Mouse (Mus musculus) testis, postnatal 14 days (tissue): ENCODE measurements around the gene Srl.
"Not testable (repeated sequence)": the region's sequence is repeated elsewhere in the genome, so short reads cannot be mapped to it uniquely, and the experiment has no call there.

Experiments
- DNase-seq: peaks from one replicate; pipeline ENCODE4 v3.0.0; 2021; ENCODE audit warnings: low spot score

Srl gene

DNA sequence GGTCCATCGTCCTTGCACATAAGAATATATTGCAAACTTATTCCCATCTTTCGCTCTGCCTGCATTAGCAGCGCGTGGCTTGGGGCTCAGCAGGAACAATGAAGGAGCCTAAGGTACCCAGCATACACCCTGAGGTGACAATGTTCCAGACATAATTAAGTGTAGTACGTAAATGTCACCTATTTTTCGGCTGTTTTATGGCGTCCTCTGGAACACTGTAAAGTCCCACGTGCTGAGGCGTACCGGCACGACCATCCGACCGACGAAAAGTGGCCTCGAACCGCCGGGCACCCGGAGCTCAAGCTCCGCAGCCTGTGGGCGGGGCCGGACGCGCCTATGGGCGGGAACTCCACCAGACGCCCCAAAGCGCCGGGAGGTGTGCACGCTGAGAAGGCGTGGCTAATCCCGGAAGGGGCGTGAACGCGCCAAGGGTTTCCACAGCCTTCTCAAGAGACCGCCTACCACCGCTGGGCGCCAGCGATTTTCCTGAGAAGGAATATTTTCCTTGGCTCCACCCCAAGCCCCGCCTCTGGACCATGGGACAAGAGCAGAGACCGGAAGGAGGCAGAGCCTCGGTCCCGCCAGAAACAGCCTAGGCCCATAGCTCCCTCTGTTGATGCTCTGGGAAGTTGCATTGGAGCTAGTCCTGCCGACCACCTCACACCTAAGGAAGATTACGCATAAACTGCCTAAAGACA is at the start of gene Srl:
Srl (minus strand) TSS at position 316 of the 698 bp plus-strand sequence.
- peak; percentile 99 for DNase-seq

DNA sequence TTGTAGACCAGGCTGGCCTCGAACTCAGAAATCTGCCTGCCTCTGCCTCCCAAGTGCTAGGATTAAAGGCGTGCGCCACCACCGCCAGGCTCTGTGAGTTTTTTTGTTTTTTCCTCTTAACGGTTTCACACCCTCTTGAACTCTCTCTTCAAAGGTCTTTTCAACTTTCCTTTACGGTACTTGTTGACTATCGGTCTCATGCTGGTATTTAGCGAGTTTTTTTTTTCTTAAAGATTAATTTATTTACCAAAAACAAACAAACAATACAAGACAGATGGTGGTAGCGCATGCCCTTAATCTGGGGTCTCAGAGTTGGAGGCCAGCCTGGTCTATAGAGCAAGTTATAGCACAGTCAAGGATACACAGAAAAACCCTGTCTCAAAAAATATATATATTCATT is 48.6 kb upstream of the Srl start:
- no peak for DNase-seq

DNA sequence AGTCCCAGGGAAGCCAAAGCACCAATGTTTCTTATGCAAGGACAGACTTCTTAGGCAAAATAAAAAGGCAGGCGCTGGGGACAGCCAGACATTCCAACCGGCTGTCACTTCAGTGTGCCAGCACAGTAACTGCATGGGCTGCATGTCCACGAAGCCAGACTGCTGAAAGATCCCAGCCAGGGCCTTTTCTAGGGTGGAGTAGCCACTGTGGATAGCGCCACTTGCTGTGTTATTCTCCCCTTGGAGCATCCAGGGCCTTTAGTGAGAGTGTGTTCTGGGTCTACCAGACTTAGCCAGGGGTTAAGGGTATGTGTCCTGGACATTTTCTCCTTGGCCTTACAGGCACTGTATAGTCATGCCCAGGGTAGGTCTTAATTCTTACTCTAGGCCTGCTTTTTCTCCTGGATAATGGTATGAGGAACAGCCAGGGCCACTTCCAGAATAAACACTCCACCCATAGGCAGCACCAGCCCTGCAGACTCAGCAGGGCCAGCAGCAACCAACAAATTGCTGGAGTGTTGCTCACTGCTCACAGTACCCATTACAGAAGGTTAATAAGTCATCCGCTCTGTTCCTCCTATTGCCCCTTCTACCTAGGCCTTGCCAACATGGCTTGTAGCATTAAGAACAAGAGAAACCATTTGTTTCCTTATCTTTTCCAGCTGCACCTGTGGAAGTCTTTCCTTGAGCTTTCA is 46.0 kb upstream of the Srl start:
- DNase-seq = no peak

DNA sequence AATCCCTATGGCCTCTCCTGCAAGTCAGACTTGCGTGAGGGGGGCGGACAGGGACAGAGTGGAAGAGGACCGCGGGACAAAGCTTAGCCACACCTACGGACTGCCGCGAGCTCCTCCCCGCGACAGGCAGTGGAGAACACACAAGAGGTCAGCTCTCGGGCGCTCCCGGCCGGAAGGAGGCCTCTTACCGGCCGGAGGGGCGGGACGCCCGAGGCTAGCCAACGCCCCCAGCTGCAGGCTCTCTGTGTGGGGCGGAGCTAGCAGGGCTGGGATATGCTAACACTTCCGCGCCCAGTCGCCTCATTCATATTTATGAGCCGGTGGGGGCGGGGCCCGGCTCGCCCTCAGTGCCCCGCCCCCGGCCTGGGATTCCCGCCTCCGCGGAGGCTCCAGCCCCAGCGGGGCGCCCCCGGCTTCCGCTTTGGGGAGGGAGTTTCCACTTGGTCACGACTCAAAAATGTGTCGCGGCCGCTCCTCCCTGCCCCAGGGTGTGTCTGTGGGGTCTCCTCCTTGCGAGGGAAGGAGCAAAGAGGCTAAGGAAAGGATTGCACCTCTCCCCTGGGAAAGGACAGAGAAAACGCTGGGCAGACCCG is 45.0 kb upstream of the Srl start:
- peak; percentile 97 for DNase-seq

DNA sequence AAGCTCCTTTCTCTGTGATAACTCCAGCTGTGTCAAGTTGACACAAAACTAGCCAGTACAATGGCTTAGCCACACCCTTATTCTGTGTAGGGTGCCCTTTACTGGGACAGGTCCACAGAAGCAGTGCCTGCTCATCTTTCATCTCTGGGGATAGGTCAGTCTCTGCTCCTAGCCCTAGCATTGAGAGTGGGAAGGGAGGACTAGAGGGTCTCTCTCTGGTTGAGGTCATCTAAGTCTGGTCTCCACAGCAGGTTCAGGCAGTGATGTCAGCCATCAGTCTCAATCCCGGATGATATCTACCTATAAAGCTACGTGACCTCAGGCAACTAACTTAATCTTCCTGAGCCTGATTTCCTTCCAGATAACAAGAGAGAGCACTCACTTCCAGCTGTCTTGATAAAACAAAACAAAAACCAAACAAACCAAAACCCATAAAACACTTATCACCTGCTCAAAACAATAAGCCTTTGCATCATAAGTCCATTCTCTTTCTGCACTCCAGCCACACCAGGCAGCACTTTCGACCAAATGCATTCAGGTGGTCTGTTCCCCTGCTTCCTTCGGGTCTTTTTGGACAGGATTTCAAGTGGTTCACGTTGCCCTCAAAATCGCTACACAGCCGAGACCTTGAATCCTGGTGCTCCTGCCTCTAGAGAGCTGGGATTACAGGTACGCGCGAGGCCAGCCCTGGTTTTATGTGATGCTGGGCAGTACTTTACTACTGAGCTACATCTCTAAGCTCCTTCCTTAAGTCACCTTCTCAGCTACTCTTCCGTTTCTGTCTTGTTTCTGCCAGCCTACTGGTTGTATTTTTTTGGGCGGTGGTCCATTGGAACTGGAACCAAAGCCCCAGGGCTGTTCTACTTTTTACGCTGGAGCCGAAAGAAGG is 44.3 kb upstream of the Srl start:
- DNase-seq = no peak

DNA sequence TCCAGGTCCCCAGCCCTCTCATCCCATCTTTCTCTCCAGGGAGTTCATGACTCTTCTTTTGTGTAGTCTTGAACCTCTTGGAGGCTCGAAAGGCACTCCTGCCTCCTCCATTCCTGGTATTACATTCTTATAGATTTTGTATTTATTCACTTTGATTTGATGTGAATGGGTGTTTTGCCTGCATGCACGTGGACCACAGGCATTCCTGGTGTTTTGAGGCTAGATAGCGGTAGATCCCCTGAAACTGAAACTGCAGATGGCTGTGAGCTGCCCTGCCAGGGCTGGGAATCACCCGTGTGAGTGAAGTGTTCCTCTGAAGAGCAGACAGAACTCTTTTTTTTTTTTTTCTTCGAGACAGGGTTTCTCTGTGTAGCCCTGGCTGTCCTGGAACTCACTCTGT is 42.8 kb upstream of the Srl start:
- no peak for DNase-seq

DNA sequence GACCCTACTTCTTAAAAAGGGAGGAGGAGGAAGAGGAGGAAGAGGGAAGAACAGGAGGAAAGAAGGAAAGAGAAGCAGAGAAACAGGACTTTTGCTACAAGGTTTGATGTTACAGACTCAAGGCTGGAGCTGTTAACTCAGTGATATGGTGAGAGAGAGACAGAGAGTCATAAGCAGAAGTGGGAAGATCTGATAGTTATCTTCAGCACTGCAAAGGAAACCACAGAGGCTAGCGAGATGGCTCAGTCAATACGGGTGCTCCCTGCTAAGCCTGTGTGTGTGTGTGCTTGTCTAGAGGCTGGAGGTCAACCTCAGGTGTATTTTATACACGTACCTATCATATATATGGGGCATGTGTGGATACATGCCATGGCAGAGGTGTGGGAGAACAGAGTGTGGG is 42.2 kb upstream of the Srl start:
- no peak for DNase-seq

DNA sequence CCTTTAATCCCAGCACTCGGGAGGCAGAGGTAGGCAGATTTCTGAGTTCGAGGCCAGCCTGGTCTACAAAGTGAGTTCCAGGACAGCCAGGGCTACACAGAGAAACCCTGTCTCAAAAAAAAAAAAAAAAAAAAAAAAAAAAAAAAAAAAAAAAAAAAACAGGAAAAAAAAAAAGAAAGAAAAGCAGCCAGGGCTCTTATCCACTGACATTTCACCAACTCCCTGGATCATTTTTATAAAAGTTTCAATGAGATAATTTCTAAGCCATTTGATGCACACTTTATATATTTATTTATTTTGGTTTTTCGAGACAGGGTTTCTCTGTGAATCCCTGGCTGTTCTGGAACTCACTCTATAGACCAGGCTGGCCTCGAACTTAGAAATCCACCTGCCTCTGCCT is 39.6 kb upstream of the Srl start:
- DNase-seq = not testable (repeated sequence)

DNA sequence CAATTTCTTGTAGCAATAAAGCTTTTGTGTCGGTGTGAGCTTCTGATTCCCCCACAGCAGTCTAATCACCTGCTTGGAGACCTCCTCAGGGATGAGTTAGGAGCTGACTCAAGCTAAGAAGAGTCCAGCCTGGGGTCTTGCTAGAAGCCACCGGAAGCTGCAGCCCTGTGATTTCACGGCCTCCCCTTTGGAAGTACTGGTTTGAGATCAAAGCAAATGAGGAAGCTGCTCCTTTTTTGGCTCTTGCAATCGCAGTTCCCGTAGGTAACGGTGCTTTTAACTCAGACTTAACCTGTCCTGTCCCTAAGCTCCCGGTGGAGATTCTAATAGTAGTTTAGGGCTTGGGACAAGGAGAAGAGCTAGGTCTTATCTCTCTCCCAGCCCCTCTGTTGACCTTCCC is 37.0 kb upstream of the Srl start:
- DNase-seq = no peak

DNA sequence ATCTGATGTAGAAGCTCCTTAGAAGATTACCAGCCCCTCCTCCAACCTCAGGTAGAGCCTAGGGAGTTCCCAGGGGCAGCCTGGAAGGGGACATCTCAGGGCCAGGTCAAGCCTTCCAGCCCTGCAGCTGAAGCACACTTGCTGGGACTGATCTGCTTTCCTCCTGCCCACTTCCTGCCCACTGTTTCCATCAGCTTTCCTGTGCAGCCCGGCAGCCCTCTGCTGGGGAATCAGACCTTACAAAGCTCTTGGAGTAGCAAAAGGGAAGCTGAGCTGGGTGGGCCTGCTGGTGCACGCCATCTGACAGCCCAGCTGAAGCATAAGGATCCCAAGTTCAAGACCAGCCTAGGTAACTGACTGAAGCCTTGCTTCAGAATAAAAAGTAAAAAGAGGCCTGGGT is 35.3 kb upstream of the Srl start:
- DNase-seq = no peak

DNA sequence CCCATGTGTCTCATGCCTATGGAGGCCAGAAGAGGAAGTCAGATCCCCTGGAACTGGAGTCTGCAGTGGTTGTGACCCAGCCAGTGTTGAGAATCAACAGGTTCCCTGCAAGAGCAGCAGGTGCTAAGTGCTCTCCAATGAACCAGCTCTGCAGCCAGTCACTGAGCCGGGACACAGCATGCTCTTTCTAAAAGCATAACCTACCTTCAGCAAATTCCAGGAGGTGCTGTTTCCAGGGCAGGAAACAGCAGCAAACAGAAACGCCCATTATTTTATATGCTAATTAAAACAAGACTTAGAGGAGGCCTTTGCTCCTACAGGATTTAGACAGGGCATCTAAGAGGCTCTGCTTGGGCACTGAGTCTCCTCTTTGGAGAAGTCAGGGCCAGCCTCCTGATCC is 34.4 kb upstream of the Srl start:
- no peak for DNase-seq

DNA sequence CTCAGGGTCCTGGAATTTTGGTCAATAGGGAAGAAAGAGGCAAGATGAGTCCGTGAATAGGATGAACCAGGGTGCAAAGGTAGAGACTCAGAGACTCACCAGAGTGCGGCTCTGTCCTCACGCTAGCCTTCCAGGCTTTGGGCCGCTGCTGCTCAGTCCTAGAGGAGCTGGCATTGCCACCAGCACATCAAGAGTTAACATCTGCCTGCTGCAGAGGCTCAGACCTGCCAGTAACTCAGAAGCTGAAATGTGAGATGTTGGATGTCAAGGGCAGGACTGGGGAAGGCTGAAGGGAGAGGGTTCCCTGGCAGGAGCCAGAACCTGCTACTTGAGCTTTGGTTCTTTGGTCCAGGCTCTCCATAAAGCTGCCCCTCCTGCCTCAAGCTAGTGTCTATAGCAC is 29.1 kb upstream of the Srl start:
- no peak for DNase-seq

DNA sequence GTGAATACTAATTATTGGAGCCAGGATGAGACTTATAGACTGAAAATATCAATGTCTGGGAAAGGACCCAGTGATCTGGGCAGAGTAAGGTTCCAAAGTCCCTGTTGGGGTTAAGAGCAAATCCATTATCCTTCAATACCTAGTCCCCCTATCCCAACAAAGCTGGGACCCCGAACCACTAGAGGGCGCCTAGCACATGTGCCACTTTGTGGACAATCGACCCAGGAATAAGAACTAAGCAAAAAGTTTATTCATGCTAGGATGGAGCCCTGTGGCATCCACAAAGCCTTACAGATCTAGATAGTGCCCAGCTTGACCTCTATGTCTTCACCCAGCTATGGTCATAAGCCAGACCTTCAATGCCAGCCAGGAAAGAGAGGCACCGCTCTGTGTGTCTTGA is 26.3 kb upstream of the Srl start:
- peak; percentile 55 for DNase-seq

DNA sequence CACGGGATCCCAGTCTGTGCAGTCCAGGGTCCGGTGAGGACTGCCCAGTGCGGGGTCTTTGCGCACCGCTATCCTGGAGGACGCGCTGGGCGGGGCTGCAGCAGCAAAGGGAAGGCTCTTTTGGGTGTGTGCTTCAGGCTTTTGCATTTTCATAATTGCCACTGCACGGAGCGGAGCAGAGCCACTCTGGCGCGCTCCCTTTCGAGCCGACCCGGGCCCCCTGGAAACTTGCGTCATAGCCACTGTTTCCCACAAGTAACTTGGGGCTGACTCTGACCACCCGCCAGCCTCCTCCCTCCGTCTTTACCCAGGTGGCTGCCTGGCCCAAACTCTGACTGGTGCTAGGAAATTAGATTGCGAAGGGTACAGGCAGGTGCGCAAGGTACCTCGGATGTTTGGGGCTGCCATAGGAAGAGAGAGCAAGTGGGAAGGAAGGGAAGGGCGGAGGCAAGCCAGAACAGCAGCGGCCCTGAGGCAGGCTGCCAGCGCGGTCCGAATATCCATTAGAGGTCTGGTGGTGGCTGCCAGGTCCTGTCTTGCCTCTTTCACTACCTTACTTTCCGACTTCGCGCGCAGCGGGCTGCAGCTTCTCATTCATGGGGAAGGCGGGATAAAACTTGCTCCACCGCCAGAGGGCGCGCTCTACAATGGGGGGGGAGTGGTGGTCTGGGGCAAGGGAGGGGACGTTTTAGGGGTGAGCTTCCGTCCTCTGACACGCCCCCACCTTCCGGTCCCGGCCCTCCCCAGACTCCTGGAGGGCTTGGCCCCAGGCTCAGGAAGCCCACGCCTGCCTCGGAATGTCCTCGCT is 18.7 kb upstream of the Srl start:
- peak; percentile 77 for DNase-seq

DNA sequence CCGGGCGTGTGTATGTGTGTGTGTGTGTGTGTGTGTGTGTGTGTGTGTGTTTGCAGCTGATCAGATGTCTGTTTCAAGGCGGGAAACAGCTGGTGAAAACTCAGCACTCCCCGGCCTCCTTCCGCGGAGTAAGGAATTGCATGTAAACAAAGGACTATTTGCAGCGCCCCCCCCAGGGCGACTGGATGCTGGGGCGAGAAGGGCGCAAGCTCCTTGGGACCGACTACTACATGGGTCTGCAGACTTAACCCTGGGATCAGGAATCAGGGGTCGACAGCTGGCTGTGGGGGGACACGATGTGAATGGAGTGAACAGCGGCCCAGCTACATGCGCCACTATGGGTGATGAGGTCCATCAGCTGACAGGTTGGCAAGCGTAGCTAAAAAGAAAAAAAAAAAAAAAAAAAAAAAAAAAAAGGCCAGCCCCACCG is 18.1 kb upstream of the Srl start, which contains the start of gene Tfap4:
Tfap4 (minus strand) TSS at position 140 of the 430 bp plus-strand sequence.
- DNase-seq = peak; percentile 86

DNA sequence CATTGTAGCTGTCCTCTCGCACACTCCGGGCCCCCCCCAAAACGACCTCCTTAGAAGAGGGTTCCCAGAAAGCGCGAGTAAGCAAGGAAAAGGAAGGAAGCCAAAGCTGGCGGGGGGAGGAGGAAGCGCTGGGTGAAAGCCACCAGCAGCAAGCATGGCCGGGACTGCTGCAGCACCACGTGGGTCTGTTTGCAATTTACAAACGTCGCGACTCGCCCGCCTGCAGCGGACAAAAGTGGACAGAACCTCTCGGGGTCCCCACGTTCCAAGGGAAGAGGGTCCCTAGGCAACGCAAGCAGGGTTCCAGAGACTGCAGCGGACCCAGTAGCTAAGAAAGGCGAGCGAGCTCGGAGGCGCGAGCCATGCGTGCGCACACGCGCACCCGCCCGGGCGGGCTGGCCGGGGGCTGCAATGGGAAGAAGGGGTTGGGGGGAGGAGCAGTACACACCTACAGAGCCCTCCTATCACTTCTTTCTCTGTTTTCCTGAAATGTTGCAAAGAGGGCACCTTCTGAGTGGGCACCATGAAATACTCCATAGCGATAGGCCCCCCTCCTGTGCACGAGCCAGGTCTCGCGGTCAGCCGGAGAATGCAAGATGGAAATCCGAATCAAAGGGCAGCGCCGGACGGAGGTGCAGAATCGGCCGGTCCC is 17.5 kb upstream of the Srl start:
- DNase-seq = peak; percentile 68

DNA sequence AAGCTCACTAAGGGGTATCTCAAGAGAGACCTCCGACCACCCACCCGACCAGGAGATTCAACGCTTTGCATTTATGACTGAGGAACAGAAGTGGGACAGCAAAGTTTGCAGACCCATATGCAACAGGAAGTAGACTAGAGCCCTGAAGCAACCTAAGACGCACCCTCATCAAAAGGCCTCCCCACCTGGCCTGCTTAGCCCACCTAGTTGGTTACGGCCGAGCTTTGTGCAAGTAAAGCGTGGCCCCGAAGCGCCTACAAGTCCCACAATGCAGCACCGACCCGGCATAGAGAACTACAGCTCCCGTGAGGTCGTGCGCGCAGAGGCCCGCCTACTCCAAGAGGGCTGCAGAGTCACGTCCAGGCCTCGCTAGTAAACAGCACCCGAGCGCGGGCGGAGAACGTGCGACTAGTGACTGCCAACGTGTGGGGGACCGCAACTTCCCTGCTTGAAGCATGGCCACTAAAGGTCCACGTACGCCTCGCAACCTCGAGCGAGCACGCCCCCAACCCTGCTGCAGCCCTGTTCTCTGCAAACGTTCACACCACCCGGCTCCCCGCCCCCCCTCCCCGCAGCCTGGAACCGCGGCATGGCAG is 16.9 kb upstream of the Srl start:
- DNase-seq = peak; percentile 92

DNA sequence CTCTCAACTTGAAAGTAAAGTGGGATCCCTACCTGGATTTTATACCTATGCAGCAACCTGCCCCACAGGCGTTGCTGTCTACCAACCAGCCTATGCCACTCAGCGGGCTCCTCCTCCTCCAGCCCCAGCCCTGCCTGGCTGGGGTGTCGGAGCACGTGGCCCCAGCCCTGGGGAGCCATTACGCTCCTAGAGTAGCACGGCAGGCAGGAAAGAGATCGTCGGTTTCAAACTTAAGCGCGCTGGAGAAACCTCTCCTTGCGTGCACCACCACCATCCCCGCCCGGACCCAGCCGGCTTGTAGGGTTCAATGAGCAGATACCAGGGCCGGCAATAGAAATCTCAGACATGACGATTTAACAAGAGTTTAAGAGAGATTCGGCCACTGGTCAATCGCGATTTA is 16.3 kb upstream of the Srl start:
- peak; percentile 57 for DNase-seq

DNA sequence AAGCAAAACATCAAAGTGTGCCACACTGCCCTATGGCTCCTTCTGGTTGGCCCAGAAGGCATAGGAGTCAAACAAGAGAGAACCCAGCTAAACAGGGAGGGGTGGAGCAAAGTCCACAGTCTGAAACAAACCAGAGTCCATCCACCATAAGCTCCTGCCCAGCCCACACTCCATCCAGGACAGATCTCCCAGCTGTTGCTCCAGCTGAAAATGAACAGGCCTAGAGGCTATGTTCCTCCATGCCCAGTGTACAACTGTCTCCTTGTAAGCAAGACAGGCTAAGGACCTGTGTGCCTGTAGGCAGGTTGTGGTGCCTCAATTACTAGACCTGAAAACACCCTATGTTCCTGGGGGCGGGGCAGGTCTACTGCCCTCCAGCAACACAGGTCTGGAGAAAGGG is 15.5 kb upstream of the Srl start:
- DNase-seq = no peak

DNA sequence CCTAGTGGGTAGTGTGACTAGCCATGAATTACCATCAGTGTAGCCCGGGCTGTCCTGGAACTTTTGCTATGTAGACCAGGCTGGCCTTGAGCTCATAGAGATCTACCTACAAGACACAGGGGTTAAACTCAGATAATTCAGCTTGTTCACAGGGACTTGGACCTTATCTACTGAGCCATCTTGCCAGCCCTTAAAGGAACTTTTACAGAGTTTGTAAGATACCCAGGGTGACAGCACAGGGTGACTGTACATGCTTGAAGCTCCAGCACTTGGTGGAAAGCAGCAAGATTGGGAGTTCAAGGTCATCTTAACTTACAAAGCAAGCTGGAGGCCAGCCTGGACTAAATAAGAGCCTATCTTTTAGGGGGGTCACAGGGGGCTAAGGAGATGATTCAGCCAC is 13.9 kb upstream of the Srl start:
- no peak for DNase-seq
